Mouse (Mus musculus): ENCODE results near the gene Snrpd2.

Snrpd2 gene

DNA sequence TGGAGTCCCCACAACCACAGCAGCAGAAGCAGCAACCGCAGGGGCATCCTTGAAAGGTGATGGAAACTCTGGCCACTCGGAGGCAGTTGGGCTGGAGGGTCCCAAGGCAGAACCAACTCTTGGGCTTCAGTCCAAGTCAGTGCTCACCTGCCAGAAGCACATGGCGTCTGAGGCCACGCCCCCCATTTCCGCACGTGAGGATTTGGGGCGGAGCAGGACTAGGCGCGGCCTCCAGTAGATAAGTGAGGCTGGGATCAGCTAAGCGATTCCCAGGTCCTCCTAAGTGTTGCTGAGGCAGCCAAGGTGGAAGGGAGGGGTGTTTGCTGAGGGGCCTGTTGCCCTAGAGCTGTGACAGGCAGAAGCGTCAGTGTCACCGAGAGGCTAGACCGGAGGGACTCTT, 15.5 kb downstream of the Snrpd2 start:
- no peak for TF ChIP-seq GATA4 (IDR thresholded peaks at IDR 0.05; ENCODE audit: insufficient replicate concordance, low read length)

DNA sequence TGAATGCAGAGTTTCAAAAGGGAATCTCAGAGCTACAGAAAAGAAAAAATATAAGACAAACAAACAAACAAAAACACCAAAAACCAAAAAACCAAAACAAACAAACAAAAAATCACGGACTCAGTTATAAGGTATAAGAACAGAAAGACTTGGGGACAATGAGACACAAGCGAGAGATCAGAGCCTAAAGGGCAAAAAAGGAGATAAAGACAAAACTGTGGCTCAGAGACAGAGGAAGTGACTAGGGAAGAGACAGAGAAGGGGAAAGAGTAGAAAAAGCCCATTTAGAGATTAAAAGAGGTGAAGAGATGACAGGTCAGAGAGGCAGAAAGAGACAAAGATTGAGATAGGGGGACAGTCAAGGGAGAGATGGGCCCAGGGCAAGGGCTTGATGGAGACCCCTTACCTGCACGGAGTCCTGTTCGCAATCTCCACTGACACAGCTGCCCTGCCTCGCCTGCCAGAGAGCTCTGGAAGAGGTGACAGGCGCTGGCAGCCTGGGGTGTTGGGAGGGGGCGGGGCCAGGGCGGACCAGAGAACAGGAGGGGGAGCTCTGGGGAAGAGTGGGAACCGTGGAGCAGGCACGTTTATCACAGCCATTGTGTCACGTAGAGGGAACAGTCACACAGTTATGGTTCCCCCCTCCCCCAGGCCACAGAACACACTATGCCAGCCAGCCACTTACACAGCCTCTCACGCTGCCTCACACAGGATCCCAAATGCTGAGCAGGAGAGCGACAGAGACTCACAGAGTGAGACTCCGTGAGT, 16.3 kb downstream of the Snrpd2 start, which contains the start of gene Gipr:
Gipr (minus strand) TSS at position 472 of the 768 bp plus-strand sequence.
- TF ChIP-seq GATA4 (IDR thresholded peaks at IDR 0.05; ENCODE audit: insufficient replicate concordance, low read length) = no peak

DNA sequence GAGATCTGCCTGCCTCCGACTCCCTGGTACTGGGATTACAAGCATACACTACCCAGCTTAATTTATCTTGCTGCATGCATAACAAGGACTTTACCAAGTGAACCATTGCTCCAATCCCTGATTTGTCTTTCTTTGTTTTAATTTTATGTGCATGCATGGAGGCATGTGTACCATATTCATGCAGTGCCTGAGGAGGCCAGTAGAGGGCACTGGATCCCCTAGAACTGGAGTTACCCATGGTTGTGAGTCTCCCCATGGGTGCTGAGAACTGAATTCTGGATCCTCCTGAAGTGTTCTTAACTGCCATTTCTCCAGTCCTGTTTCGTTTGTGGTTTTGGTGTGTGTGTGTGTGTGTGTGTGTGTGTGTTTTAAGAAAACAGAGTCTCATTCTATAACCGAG, 17.5 kb downstream of the Snrpd2 start:
- no peak for TF ChIP-seq GATA4 (IDR thresholded peaks at IDR 0.05; ENCODE audit: insufficient replicate concordance, low read length)

DNA sequence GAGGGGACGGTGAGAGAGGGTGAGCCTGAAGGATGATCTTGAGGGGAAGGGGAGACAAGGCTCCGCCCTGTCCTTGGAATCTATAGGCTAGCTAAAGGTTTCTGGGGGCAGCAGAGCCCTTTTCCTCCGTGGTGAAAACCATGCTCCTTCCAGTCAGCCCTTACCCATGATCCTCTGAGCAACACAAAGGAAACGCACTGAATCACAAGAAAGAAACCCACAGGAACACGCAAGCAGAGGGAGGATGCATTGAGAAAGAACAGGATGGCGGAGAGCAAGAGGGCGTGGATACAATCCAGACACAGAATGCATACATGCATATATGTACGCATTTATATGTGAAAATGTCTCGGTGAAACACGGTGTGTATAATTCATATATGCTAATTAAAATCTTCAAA, 20.0 kb downstream of the Snrpd2 start:
- no peak for TF ChIP-seq GATA4 (IDR thresholded peaks at IDR 0.05; ENCODE audit: insufficient replicate concordance, low read length)

DNA sequence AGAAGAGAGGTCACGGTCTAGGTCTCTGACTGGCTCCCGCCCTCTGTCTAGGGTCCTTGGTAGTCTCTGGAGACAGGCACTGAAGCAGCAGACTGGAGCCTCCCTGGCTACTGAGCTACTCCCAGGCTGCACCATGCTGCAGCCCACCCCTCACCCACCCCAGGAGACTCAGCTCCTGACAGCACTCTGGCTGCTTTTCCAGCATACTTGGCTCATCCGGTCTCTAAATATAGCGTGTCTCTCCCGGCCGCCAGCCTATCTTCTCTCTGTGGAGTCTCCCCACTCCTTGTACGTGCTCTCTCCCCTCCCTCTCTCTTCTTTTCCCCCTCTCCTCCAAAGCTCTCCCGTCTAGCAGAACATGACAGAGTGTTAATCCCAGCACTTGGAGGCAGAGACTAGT, 20.6 kb downstream of the Snrpd2 start:
- no peak for TF ChIP-seq GATA4 (IDR thresholded peaks at IDR 0.05; ENCODE audit: insufficient replicate concordance, low read length)

DNA sequence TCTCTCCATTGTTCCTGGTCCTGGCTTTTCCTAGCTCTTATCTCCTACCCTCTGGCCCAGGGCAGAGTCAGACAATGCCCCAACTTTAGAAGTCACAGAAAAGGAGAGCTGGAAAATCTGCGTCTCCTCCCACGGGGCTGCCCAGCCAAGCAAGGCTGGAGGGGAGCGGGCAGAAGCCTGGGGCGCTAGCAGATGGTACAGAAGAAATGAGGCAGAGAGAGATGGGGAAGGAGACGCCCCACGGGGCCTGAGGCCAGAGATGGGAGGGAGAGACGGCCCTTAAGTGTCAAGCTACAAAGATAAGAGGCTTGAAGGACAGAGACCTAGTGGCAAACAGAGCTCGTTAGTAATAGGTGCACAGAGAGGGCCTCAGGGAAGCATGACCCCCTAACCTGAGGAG, 22.3 kb downstream of the Snrpd2 start:
- TF ChIP-seq GATA4 (IDR thresholded peaks at IDR 0.05; ENCODE audit: insufficient replicate concordance, low read length) = no peak

DNA sequence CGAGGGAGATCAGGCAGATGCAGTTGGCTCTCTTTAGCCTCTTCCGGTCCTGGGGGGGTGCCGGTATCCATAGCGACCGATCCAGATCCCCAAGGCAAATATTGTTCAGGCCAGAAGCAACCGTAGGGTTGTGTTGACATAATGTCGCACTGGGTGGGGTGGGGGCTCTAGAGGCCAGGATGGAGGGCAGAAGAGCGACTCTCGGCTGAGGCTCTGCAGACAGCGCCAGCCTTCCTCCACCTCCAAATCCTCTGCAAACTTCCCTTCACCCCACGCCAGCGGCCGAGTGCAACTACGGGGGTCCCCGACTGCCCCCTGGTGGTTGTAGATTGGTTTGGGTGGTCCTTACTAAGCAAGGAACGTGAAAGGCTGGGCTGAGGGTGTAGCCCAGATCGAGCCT, 23.4 kb downstream of the Snrpd2 start:
- no peak for TF ChIP-seq GATA4 (IDR thresholded peaks at IDR 0.05; ENCODE audit: insufficient replicate concordance, low read length)

DNA sequence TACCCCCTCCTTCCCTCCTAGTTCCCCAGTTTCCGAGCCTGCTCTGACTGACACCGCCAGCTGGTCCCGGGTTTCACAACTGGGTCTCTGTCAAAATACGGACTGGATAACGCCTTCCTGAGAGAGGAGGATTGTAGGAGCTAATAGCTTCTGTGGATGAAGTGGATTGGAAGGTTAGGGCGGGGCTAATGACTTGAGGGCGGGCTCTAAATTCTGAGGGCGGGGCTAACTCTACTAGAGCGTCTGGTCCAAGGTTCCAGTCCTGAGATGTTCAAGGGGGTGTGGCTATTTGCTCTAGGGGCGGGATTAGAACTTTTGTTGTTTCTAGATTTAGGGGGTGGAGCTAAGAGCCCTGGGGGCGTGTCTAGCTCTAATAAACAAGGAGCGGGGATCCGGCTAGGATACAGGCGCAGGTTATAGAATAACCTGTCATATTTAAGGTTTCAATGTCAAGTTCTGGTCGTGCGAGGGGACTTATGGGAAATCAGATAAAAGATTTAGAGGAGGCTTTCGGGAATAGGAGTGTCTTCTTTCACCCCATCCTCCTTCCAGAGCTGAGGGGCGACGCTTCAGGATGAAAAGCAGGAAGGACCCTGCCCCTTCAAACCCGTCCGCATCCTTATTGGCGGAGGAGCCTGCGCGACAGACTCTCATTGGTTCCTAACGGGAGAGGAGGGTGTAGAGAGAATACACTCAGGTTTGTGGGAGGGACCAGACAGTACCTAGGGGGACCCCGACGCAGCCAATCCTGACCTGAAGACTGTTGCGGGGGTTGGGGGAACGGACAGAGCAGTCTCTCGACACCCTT, 26.4 kb downstream of the Snrpd2 start, which contains the start of gene Eml2:
Eml2 (plus strand) TSS at position 714 of the 808 bp plus-strand sequence.
- TF ChIP-seq GATA4 (IDR thresholded peaks at IDR 0.05; ENCODE audit: insufficient replicate concordance, low read length) = no peak

DNA sequence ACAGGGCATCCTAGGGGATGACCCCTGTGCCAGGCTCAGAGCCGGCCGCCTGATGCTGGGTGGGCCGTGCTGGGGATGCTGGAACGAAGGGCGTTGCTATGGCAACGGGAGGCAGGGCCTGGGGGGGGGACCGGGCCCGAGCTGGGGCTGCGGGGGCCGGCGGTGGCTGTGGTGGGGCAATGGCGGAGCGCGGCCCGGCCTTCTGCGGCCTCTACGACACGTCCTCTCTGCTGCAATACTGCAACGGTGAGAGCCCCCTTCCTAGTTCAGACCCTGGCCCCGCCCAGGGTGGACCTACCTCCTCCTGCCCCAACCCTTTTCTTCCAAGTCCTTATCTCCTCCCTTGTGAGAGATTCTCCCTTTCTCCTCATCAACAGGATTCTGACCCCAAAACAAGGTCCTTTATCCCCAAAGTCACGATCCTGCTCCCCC, 27.0 kb downstream of the Snrpd2 start:
- no peak for TF ChIP-seq GATA4 (IDR thresholded peaks at IDR 0.05; ENCODE audit: insufficient replicate concordance, low read length)

DNA sequence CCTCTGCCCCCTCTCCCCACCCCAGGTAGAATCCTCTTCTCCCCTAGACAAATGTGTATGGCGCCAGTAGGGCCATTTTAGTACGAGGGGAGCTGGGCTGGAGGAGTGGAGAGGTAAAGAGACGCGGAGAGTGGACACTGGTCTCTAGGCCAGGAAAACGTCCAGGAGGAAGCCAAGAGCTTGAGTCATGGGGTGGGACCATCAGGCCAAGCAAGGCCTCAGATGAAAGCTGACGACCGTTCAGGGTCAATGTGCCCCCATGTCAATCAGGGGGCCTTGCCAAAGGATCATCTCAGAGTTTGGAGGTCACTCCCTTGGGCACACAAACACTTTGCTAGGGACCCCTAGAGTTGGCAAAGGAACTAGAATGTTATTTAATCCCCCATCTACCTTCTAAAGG, 27.7 kb downstream of the Snrpd2 start:
- TF ChIP-seq GATA4 (IDR thresholded peaks at IDR 0.05; ENCODE audit: insufficient replicate concordance, low read length) = no peak

DNA sequence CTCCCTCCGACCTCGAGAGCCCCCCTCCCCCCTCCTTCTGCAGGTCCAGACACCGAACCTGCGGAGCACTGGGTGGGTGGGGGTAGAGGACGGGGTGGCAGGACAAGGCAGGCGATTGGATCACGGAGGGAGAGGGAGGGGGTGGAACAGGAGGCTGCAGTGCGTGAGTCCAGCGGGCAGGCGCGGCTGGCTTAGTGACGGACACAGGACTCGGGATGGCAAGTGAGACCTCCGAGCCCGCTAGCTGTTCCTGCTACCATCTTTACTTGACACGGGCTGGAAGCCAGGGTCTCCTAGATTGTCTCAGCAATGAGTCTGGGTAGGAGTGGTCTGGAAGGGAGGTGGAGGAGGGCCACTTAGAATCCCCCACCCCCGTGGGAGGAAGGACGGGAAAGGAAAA, 28.5 kb downstream of the Snrpd2 start:
- no peak for TF ChIP-seq GATA4 (IDR thresholded peaks at IDR 0.05; ENCODE audit: insufficient replicate concordance, low read length)

DNA sequence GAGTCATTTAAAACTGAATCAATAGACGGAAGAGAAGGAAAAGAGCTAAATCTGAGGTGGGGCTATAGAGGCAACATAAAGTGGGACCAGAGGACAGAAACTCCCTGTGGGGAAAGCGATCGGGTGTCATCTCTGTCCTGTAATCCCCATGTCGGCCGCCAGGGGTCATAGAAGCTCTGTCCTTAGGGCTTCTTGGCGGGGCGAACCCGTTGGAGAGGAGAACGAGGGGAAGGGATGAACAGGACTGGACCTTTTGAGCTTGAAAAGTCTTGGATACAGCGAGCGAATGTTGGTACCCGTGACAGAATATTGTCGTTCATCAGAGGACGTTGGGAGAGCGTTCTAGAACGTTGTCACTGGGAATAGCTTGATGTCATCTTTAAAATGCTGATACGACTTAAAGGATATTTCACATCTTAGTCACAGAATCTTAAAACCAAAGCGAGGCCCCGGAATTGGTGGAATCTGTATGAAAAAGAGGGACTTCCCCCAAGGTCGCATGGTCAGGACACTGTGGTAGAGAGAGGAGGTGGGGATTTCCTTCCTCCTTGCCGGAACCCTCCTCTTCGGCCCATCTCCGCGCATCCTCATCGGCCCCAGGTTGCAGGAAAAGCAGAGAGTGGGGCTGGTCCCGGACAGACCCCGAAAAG, 29.0 kb downstream of the Snrpd2 start:
- no peak for TF ChIP-seq GATA4 (IDR thresholded peaks at IDR 0.05; ENCODE audit: insufficient replicate concordance, low read length)

DNA sequence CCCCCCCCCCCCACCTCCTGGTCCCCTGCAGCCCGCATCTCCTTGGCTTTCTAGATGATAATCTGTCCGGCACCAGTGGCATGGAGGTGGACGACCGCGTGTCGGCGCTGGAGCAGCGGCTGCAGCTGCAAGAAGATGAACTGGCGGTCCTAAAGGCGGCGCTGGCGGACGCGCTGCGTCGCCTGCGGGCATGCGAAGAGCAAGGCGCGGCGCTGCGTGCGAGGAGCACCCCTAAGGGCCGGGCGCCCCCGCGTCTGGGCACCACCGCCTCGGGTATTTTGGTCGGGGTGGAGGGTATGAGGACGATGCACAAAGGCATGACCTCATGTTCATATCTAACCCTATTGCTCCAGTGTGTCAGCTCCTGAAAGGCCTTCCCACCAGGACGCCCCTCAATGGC, 29.7 kb downstream of the Snrpd2 start:
- no peak for TF ChIP-seq GATA4 (IDR thresholded peaks at IDR 0.05; ENCODE audit: insufficient replicate concordance, low read length)

DNA sequence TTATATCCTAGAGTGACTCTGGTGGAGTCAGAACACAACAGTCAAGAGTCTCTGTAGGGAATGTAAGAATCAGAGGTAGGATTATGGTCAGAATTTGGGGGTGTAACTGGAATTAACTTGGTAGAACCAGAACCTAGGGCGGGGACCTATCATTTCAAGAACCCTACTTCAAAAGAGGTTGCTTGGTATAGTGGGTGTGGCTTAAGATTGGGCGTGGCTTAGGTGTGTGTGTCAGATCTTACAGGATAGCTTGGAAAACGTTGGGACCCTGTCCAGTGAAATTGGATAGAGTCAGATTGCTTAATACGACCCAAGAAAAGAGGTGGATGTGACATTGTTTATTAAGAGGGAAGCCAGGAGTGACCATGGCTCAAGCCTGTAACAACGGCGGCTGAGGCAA, 30.4 kb downstream of the Snrpd2 start:
- no peak for TF ChIP-seq GATA4 (IDR thresholded peaks at IDR 0.05; ENCODE audit: insufficient replicate concordance, low read length)

DNA sequence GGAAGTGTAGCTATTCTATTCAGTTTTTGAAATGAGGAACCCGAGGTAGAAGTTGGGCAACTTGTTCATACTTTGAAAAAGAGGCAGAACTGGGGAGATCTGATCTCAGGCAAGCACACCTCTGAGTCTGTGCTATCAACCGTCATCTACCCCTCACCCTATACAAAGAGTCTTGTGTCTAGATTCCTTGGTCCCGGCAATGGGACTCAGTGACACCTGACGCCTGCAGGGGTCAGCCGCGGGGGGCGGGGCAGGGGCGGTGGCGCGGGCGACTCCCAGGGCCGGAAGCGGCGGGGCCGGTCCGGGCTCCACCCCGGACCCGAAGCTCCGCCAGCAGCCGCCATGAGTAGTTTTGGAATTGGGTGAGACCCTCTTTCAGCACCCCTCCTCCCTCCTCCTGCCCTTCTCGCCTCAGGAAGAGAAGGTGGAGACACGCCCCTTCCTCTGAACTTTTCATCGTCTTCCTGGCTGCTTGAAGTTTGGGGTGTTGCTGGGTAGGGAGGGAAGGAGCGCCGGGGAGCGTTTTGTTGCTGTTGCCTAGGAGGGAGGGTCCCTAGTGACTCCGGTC, 31.4 kb downstream of the Snrpd2 start:
- no peak for TF ChIP-seq GATA4 (IDR thresholded peaks at IDR 0.05; ENCODE audit: insufficient replicate concordance, low read length)

All from liver, adult (tissue).